Mouse (Mus musculus) cerebellum, adult (tissue): ENCODE measurements around the gene Gm44511.
"Not testable (repeated sequence)": the region's sequence is repeated elsewhere in the genome, so short reads cannot be mapped to it uniquely, and the experiment has no call there.

ENCODE experiments used
- ATAC-seq: cut with Nextera tagmentation; 2 replicates; pipeline ENCODE4 v1.9.2; 2017; ENCODE audit warnings: mild to moderate bottlenecking, moderate library complexity, mixed read lengths; ENCODE audit not compliant: insufficient number of reproducible peaks, low FRiP score, low TSS enrichment

The Gm44511 gene

GRCm38 (mm10) chr6:128763736-128764523 lies 62.2 kb downstream of the Gm44511 start:
- ATAC-seq, result peak; percentile 92

- not testable (repeated sequence) for ATAC-seq
Measured at GRCm38 (mm10) chr6:128762892-128763670, 63.0 kb downstream of the Gm44511 start.

GRCm38 (mm10) chr6:128761144-128761540 lies 65.0 kb downstream of the Gm44511 start:
- ATAC-seq, result no peak

- peak; percentile 77 for ATAC-seq
Measured at GRCm38 (mm10) chr6:128760416-128761143, 65.5 kb downstream of the Gm44511 start.

GRCm38 (mm10) chr6:128760016-128760415 lies 66.1 kb downstream of the Gm44511 start:
- peak; percentile 1; the same call in 1 of the 2 replicates for ATAC-seq

GRCm38 (mm10) chr6:128759221-128759950 lies 66.7 kb downstream of the Gm44511 start:
- ATAC-seq, result no peak

GRCm38 (mm10) chr6:128755402-128755763 lies 70.7 kb downstream of the Gm44511 start:
- not testable (repeated sequence) for ATAC-seq

GRCm38 (mm10) chr6:128754748-128755401 lies 71.2 kb downstream of the Gm44511 start:
- 0 out of 2 replicates have a peak, but pooled peaks have one; percentile 29 for ATAC-seq

DNA sequence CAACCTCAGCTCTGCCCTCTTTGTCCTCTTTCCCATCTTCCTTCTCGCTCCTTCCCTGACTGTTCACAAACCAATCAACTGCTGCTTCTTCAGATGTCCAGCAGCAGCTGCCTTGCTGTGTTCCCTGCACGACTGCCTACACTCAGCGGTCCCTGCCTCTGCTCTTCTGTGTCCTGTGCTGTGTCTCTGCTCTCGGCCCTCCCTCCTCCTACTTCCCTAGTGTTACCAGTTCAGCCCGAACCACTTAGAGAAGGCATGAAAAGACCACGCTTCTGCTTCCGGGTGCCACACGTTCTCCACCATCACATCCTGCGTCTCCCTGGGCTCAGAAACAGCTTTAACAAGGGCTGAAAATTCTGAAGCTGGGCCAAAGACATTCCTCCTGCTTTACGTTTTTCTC lies 71.8 kb downstream of the Gm44511 start:
- peak; percentile 91 for ATAC-seq

DNA sequence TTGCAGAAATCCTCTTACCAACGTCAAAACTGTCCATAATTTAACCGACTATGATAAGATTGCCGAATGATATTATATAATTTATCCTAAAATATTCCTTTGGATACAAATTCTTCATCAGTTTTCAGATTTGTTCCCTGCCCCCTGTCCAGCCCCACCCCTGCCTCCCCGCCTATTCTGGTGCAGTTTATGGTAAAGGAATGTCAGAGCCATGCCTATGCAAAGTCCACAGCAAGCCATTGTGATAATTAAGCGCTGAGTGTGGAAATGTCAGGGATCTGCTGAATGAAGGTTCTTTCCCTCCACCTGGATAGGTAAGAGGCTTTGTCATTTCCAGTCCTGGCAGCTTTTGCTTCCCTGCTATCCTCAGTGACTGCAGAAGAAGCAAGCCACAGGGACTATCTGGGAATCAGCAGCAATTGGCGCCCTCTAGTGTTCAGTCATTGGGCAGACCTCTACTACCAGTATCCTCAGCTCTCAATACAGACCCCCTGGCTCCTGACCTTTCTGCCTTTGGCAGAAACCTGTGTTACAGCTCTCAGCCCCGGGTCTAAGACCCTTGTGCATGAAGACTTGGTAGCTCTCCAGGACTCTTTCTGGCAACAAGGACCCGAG lies 72.4 kb downstream of the Gm44511 start:
- ATAC-seq, result peak; percentile 97

DNA sequence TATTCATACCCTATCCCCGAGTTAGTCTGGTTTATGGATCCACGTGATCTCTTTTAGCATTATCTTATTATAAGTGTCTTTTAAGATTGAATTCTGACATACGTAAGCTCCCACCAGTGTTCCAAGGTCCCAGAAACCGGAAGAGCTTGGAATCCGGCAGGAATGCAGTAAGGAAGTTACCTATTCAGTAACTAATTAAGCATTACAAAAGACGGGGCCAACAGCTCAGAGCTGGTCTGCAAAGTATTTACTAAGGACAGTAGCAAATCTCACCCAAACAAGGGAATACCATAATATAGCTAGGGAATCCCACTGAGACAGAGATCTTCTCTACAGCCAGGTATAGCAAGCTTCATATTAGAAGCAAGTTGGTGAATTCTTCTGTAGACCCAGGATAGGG lies 79.1 kb downstream of the Gm44511 start:
- not testable (repeated sequence) for ATAC-seq

DNA sequence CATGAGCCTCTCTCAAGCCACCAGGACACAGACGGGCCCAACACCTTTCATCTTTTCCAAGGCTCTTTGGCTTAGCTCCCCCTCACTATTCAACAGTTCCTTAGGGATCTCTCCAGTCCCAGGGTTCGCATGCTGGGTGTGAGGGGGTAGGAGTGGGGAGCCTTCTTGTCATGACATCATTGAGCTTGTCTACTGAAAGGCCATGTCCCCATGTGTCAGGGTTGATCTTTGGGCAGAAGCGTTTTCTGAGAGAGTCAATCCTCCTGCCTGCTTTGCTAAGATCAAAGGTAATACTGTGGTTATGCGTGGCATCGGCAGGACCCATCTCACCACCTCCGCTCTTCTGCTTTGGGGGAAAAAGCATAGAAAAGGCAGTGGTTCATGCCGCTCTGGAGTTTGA lies 88.7 kb downstream of the Gm44511 start:
- ATAC-seq, result no peak

GRCm38 (mm10) chr6:128736100-128736499 lies 90.0 kb downstream of the Gm44511 start:
- no peak for ATAC-seq

DNA sequence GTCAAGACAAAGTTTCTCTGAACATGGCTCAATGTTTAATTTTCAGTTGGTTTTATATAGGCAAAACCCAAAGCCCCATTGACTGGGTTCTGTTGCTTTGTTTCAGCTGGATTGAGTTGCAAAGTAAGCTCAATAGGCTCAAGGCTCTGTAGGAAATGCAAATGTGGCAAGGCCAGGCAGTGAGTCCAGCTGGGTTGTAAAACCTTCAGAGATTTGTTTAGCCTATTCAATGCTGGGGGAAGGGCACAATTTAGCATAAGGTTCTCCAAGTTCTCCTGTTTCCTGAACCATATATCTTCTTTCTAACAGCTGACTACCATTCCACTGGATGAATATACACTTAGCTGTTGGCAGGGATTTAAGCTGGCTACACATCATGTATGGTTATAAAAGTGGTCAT lies 91.2 kb downstream of the Gm44511 start:
- ATAC-seq, result no peak

GRCm38 (mm10) chr6:128733908-128734679 lies 92.0 kb downstream of the Gm44511 start:
- no peak for ATAC-seq

DNA sequence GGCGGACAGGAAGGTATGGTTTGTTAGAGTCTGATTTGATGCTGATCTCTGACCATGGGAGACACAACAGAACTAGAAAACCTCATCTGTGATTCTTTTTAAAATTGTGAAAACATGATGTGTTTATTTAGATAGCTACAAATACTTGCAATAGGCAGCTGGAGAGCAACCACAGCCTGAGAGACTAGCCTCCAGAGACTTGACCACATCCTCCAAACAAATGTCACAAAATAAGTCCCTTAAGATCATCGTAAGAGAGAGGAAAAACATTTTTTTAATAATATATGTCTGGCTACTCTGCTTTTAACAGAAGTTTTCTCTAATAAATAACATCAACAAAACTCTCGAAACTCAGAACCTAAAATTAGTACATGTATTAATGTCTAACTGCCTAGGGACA lies 94.1 kb downstream of the Gm44511 start:
- no peak for ATAC-seq
